Mouse (Mus musculus): ENCODE data around the gene Crispld2.

Gene Crispld2

GRCm38 (mm10) chr8:120034471-120034870, 42.2 kb downstream of the Crispld2 start:
- DNase-seq (ENCODE audit: low spot score in 2 of 2): no peak

GRCm38 (mm10) chr8:120036111-120036510, 43.9 kb downstream of the Crispld2 start:
- no peak for DNase-seq (ENCODE audit: low spot score in 2 of 2)

GRCm38 (mm10) chr8:120036578-120036977, 44.3 kb downstream of the Crispld2 start:
- no peak for DNase-seq (ENCODE audit: low spot score in 2 of 2)

GRCm38 (mm10) chr8:120037199-120037598, 45.0 kb downstream of the Crispld2 start:
- DNase-seq (ENCODE audit: low spot score in 2 of 2): no peak

GRCm38 (mm10) chr8:120037611-120038010, 45.4 kb downstream of the Crispld2 start:
- DNase-seq (ENCODE audit: low spot score in 2 of 2): no peak

- no peak for DNase-seq (ENCODE audit: low spot score in 2 of 2)
These were observed 46.5 kb downstream of the Crispld2 start for GRCm38 (mm10) chr8:120038741-120039140.

- no peak for DNase-seq (ENCODE audit: low spot score in 2 of 2)
These were observed 47.2 kb downstream of the Crispld2 start for GRCm38 (mm10) chr8:120039313-120039919.

- DNase-seq (ENCODE audit: low spot score in 2 of 2): peak in 1 of 2 experiments; percentile 22
These were observed 48.6 kb downstream of the Crispld2 start for GRCm38 (mm10) chr8:120040861-120041260.

GRCm38 (mm10) chr8:120042542-120043312, 50.5 kb downstream of the Crispld2 start:
- no peak for DNase-seq (ENCODE audit: low spot score in 2 of 2)

- no peak for DNase-seq (ENCODE audit: low spot score in 2 of 2)
These were observed 52.7 kb downstream of the Crispld2 start for GRCm38 (mm10) chr8:120044907-120045306.

GRCm38 (mm10) chr8:120045471-120045870, 53.2 kb downstream of the Crispld2 start:
- DNase-seq (ENCODE audit: low spot score in 2 of 2): no peak

GRCm38 (mm10) chr8:120046258-120047020, 54.2 kb downstream of the Crispld2 start:
- DNase-seq (ENCODE audit: low spot score in 2 of 2): peak; percentile 76 to 85

GRCm38 (mm10) chr8:120049949-120050348, 57.7 kb downstream of the Crispld2 start:
- no peak for DNase-seq (ENCODE audit: low spot score in 2 of 2)

- DNase-seq (ENCODE audit: low spot score in 2 of 2): no peak
These were observed 58.1 kb downstream of the Crispld2 start for GRCm38 (mm10) chr8:120050376-120050775.

GRCm38 (mm10) chr8:120051006-120051405, 58.8 kb downstream of the Crispld2 start:
- no peak for DNase-seq (ENCODE audit: low spot score in 2 of 2)

- DNase-seq (ENCODE audit: low spot score in 2 of 2): no peak
These were observed 59.7 kb downstream of the Crispld2 start for GRCm38 (mm10) chr8:120051908-120052307.

- DNase-seq (ENCODE audit: low spot score in 2 of 2): no peak
These were observed 60.1 kb downstream of the Crispld2 start for GRCm38 (mm10) chr8:120052318-120052717.

- DNase-seq (ENCODE audit: low spot score in 2 of 2): no peak
These were observed 62.6 kb downstream of the Crispld2 start for GRCm38 (mm10) chr8:120054833-120055232.

GRCm38 (mm10) chr8:120057078-120057477, 64.8 kb downstream of the Crispld2 start:
- DNase-seq (ENCODE audit: low spot score in 2 of 2): no peak

- DNase-seq (ENCODE audit: low spot score in 2 of 2): no peak
These were observed 70.5 kb downstream of the Crispld2 start for GRCm38 (mm10) chr8:120062742-120063141.

- DNase-seq (ENCODE audit: low spot score in 2 of 2): no peak
These were observed 71.1 kb downstream of the Crispld2 start for GRCm38 (mm10) chr8:120063326-120063725.

- no peak for DNase-seq (ENCODE audit: low spot score in 2 of 2)
These were observed 73.4 kb downstream of the Crispld2 start for GRCm38 (mm10) chr8:120065611-120066010.
